Mouse (Mus musculus) lung, postnatal 0 days (tissue): Measurements from ENCODE around the gene Dbil5.

ENCODE experiments used
- CTCF ChIP-seq: IDR thresholded peaks from 2 replicates; pipeline ENCODE4 v1.5.1; 2016; ENCODE audit warnings: antibody characterized with exemption, mild to moderate bottlenecking
- EP300 ChIP-seq: IDR thresholded peaks from 2 replicates; pipeline ENCODE4 v1.6.1; 2016; ENCODE audit warnings: antibody characterized with exemption, mild to moderate bottlenecking, control low read depth

- TF ChIP-seq CTCF (no peak), EP300 (no peak)
Measured at GRCm38 (mm10) chr11:76168976-76169375, 48.4 kb upstream of the Dbil5 start.
